Mouse (Mus musculus) forebrain, embryonic 16.5 days (tissue): ENCODE measurements around the gene Pdgfb. TPM values are rescaled to one million over a fixed set of nuclear protein-coding genes. Genes with fewer than 3 reads are reported as not detected.

Source experiments
- ATAC-seq: fragments of 200-750 bp; cut with Nextera tagmentation; 2 replicates; pipeline ENCODE4 v1.8.0; 2017; ENCODE audit warnings: mild to moderate bottlenecking, moderate library complexity
- H3K27ac ChIP-seq: fragments of 300-500 bp; sonication (generic); 2 replicates; pipeline ENCODE4 v1.5.1; 2014; ENCODE audit warnings: low read length, control low read depth
- H3K27me3 ChIP-seq: fragments of 300-500 bp; sonication (generic); replicated peaks from 2 replicates; pipeline ENCODE4 v1.6.1; 2014; ENCODE audit warnings: low read length; ENCODE audit not compliant: control insufficient read depth, insufficient read depth
- H3K36me3 ChIP-seq: fragments of 300-500 bp; sonication (generic); 2 replicates; pipeline ENCODE4 v1.6.1; 2014; ENCODE audit not compliant: control insufficient read depth, insufficient read depth
- H3K4me1 ChIP-seq: fragments of 300-500 bp; sonication (generic); replicated peaks from 2 replicates; pipeline ENCODE4 v1.6.1; 2014; ENCODE audit warnings: low read length; ENCODE audit not compliant: control insufficient read depth, insufficient read depth
- H3K4me2 ChIP-seq: fragments of 300-500 bp; sonication (generic); 2 replicates; pipeline ENCODE4 v1.6.1; 2014; ENCODE audit warnings: mild to moderate bottlenecking, low read length, control low read depth
- H3K4me3 ChIP-seq: fragments of 300-500 bp; sonication (generic); replicated peaks from 2 replicates; pipeline ENCODE4 v1.5.1; 2014; ENCODE audit warnings: mild to moderate bottlenecking, low read length, control low read depth
- H3K9ac ChIP-seq: fragments of 300-500 bp; sonication (generic); replicated peaks from 2 replicates; pipeline ENCODE4 v1.6.1; 2014; ENCODE audit warnings: low read depth, low read length, control low read depth
- H3K9me3 ChIP-seq: fragments of 300-500 bp; sonication (generic); 2 replicates; pipeline ENCODE4 v1.6.1; 2016; ENCODE audit warnings: low read length; ENCODE audit not compliant: control insufficient read depth
- WGBS: fragments of 180-500 bp; shearing (Covaris S2); extraction: QIAGEN DNeasy Blood & Tissue Kit; methylation state at CpG from one replicate; pipeline ENCODE4 v1.1.7; 2014; 5-methylcytosine and 5-hydroxymethylcytosine counted together
- polyA plus RNA-seq: library from polyadenylated mRNA; unstranded; fragments of >200 nt; fragmentation: Nextera tagmentation; extraction: Ambion mirVana; gene quantifications from 2 replicates; pipeline ENCODE4 v1.2.1, GENCODE M21; 2015

Gene Pdgfb
- polyA plus RNA-seq, 1 experiment from 2014 or later: 3.6 TPM

GRCm38 (mm10) chr15:80026061-80026460, 11.3 kb upstream of the Pdgfb start:
- ATAC-seq: no peak
- WGBS: 81% methylated on average over 5 of the region's 5 CpGs

GRCm38 (mm10) chr15:80025615-80026014, 10.8 kb upstream of the Pdgfb start:
- H3K4me2 ChIP-seq: no peak overlapping the region
- no peaks in the 10 kb centered on the region for H3K27me3 ChIP-seq
- WGBS: 55% methylated on average over 7 of the region's 7 CpGs
- no peak for ATAC-seq
- no peaks in the 10 kb centered on the region for H3K36me3 ChIP-seq
- H3K9ac ChIP-seq: no peak overlapping the region
- no peaks in the 10 kb centered on the region for H3K9me3 ChIP-seq
- H3K4me1 ChIP-seq: peaks cover 8% of the 10 kb centered on the region
- H3K4me3 ChIP-seq: no peak overlapping the region
- H3K27ac ChIP-seq: no peak overlapping the region

More at GRCm38 (mm10) chr15:80026061-80026460, 11.3 kb upstream of the Pdgfb start:
- Histone ChIP-seq H3K9ac (no peak overlapping the region), H3K4me3 (no peak overlapping the region), H3K36me3 (no peaks in the 10 kb centered on the region), H3K9me3 (no peaks in the 10 kb centered on the region), H3K27me3 (no peaks in the 10 kb centered on the region), H3K4me2 (no peak overlapping the region), H3K27ac (no peak overlapping the region), H3K4me1 (peaks cover 8% of the 10 kb centered on the region)

- Histone ChIP-seq H3K9ac (no peak overlapping the region), H3K9me3 (no peaks in the 10 kb centered on the region), H3K4me2 (no peak overlapping the region), H3K4me3 (no peak overlapping the region), H3K4me1 (peaks cover 8% of the 10 kb centered on the region), H3K36me3 (no peaks in the 10 kb centered on the region), H3K27ac (no peak overlapping the region), H3K27me3 (no peaks in the 10 kb centered on the region)
- no peak for ATAC-seq
- WGBS: 53% methylated on average over 11 of the region's 11 CpGs
Measured at GRCm38 (mm10) chr15:80024331-80025313, 9.8 kb upstream of the Pdgfb start.

- 71% methylated on average over 4 of the region's 4 CpGs for WGBS
- H3K27ac ChIP-seq: no peak overlapping the region
Measured at GRCm38 (mm10) chr15:80020516-80020915, 5.7 kb upstream of the Pdgfb start.

GRCm38 (mm10) chr15:80019625-80020024, 4.8 kb upstream of the Pdgfb start:
- Histone ChIP-seq H3K27me3 (peaks cover 14% of the 10 kb centered on the region), H3K4me1 (peaks cover 6% of the 10 kb centered on the region), H3K4me2 (no peak overlapping the region), H3K27ac (no peak overlapping the region), H3K4me3 (no peak overlapping the region), H3K36me3 (no peaks in the 10 kb centered on the region), H3K9me3 (no peaks in the 10 kb centered on the region), H3K9ac (peak overlapping the region; percentile 4; the same call in 1 of the 2 replicates)
- ATAC-seq: no peak
- 71% methylated on average over 4 of the region's 4 CpGs for WGBS

More at GRCm38 (mm10) chr15:80020516-80020915, 5.7 kb upstream of the Pdgfb start:
- Histone ChIP-seq H3K4me1 (peaks cover 8% of the 10 kb centered on the region), H3K36me3 (no peaks in the 10 kb centered on the region), H3K9me3 (no peaks in the 10 kb centered on the region), H3K9ac (no peak overlapping the region), H3K4me3 (no peak overlapping the region), H3K27me3 (peaks cover 7% of the 10 kb centered on the region), H3K4me2 (no peak overlapping the region)
- no peak for ATAC-seq

GRCm38 (mm10) chr15:80019220-80019619, 4.4 kb upstream of the Pdgfb start:
- no peaks in the 10 kb centered on the region for H3K36me3 ChIP-seq
- H3K27ac ChIP-seq: no peak overlapping the region
- peaks cover 18% of the 10 kb centered on the region for H3K27me3 ChIP-seq
- WGBS: 74% methylated on average over 7 of the region's 7 CpGs
- no peak for ATAC-seq
- no peak overlapping the region for H3K9ac ChIP-seq
- no peak overlapping the region for H3K4me3 ChIP-seq
- no peaks in the 10 kb centered on the region for H3K9me3 ChIP-seq
- no peak overlapping the region for H3K4me2 ChIP-seq
- peaks cover 10% of the 10 kb centered on the region for H3K4me1 ChIP-seq

GRCm38 (mm10) chr15:80016563-80017301, 2.0 kb upstream of the Pdgfb start:
- WGBS: 92% methylated on average over 9 of the region's 9 CpGs
- no peaks in the 10 kb centered on the region for H3K36me3 ChIP-seq
- H3K4me1 ChIP-seq: peaks cover 35% of the 10 kb centered on the region
- H3K27ac ChIP-seq: no peak overlapping the region
- H3K9me3 ChIP-seq: no peaks in the 10 kb centered on the region
- H3K4me3 ChIP-seq: no peak overlapping the region
- no peak overlapping the region for H3K9ac ChIP-seq
- no peak for ATAC-seq
- H3K4me2 ChIP-seq: no peak overlapping the region
- peaks cover 39% of the 10 kb centered on the region for H3K27me3 ChIP-seq

GRCm38 (mm10) chr15:80015211-80015952, 605 bp upstream of the Pdgfb start:
- Histone ChIP-seq H3K36me3 (no peaks in the 10 kb centered on the region), H3K4me2 (peak overlapping the region; percentile 96), H3K4me3 (peak overlapping the region; percentile 63), H3K9me3 (no peaks in the 10 kb centered on the region), H3K9ac (0 out of 2 replicates have a peak overlapping the region, but pooled peaks have one; percentile 35), H3K27ac (no peak overlapping the region), H3K4me1 (peaks cover 43% of the 10 kb centered on the region), H3K27me3 (peaks cover 43% of the 10 kb centered on the region)
- no peak for ATAC-seq
- 44% methylated on average over 7 of the region's 7 CpGs for WGBS

- Histone ChIP-seq H3K9me3 (no peaks in the 10 kb centered on the region), H3K36me3 (no peaks in the 10 kb centered on the region), H3K4me2 (peak overlapping the region; percentile 96), H3K27me3 (peaks cover 43% of the 10 kb centered on the region), H3K4me1 (peaks cover 45% of the 10 kb centered on the region), H3K4me3 (peak overlapping the region; percentile 63), H3K9ac (peak overlapping the region; percentile 35), H3K27ac (no peak overlapping the region)
- WGBS: 0% methylated on average over 31 of the region's 37 CpGs
- no peak for ATAC-seq
Measured at GRCm38 (mm10) chr15:80014031-80014320, 801 bp downstream of the Pdgfb start.
